Mouse (Mus musculus): ENCODE measurements around the gene Myl6b. TPM values are rescaled to one million over a fixed set of nuclear protein-coding genes. Genes with fewer than 3 reads are reported as not detected.
A peak's percentile ranks its signal among the peaks of the same experiment; 100 is the strongest.

Gene Myl6b
- total RNA-seq (2014; fragmentation: Nextera tagmentation) (11.4 and 13.1 TPM in 2 replicates), total RNA-seq (2017) (1.7 and 2.0 TPM in 2 replicates), polyA plus RNA-seq (2012) (14.7 and 17.4 TPM in 2 replicates)

- H3K4me1 ChIP-seq (ENCODE audit: insufficient read depth, low read depth, low read length) = peaks cover 71% of the 10 kb centered on the region
Measured at GRCm38 (mm10) chr10:128498590-128498989, at the start of gene Myl6b. TSS of gene Myl6b (minus strand) at chr10:128498685.

GRCm38 (mm10) chr10:128547361-128548032, 49.0 kb upstream of the Myl6b start, which contains the start of gene Zc3h10:
TSS of gene Zc3h10 (minus strand) at chr10:128547774.
- no peak for TF ChIP-seq CTCF (IDR thresholded peaks at IDR 0.05; ENCODE audit: low read depth, low read length)
- TF ChIP-seq POLR2AphosphoS5 (IDR thresholded peaks at IDR 0.05; ENCODE audit: insufficient replicate concordance, low read depth, low read length) = peak; percentile 88
- no peaks in the 10 kb centered on the region for H3K27me3 ChIP-seq (ENCODE audit: insufficient read depth, low read length)
- H3K36me3 ChIP-seq (replicated peaks) = peaks cover 43% of the 10 kb centered on the region
- no peaks in the 10 kb centered on the region for H3K9me3 ChIP-seq (replicated peaks)
- DNase-seq (ENCODE audit: low spot score) (peak; percentile 81), ATAC-seq (ENCODE audit: extremely low read depth, insufficient number of reproducible peaks, low FRiP score, poor library complexity, severe bottlenecking) (peak; percentile 79)
- H3K4me3 ChIP-seq (ENCODE audit: low read depth, low read length) = peak within 1 kb of the TSS; percentile 82
- peaks cover 52% of the 10 kb centered on the region for H3K4me1 ChIP-seq (ENCODE audit: insufficient read depth, low read depth, low read length)

More at GRCm38 (mm10) chr10:128498590-128498989, at the start of gene Myl6b:
- peaks cover 40% of the 10 kb centered on the region for H3K36me3 ChIP-seq (replicated peaks)
- peak within 1 kb of the TSS; percentile 72 for H3K4me3 ChIP-seq (ENCODE audit: low read depth, low read length)
- H3K27me3 ChIP-seq (ENCODE audit: insufficient read depth, low read length) = no peaks in the 10 kb centered on the region
- DNase-seq (ENCODE audit: low spot score) (peak; percentile 95), ATAC-seq (ENCODE audit: extremely low read depth, insufficient number of reproducible peaks, low FRiP score, poor library complexity, severe bottlenecking) (peak; percentile 90)
- no peaks in the 10 kb centered on the region for H3K9me3 ChIP-seq (replicated peaks)
- TF ChIP-seq CTCF (IDR thresholded peaks at IDR 0.05; ENCODE audit: low read depth, low read length) = no peak
- TF ChIP-seq GATA2 (IDR thresholded peaks at IDR 0.05; ENCODE audit: borderline replicate concordance, low read depth, low read length) = no peak
- TF ChIP-seq GATA1 (IDR thresholded peaks at IDR 0.05; ENCODE audit: borderline replicate concordance, low read length) = no peak
- no peak for TF ChIP-seq POLR2AphosphoS5 (IDR thresholded peaks at IDR 0.05; ENCODE audit: insufficient replicate concordance, low read depth, low read length)

- H3K36me3 ChIP-seq (replicated peaks) = peaks cover 50% of the 10 kb centered on the region
Measured at GRCm38 (mm10) chr10:128546787-128547186, 48.3 kb upstream of the Myl6b start.

GRCm38 (mm10) chr10:128546361-128546760, 47.9 kb upstream of the Myl6b start:
- DNase-seq (ENCODE audit: low spot score) (peak; percentile 63), ATAC-seq (ENCODE audit: extremely low read depth, insufficient number of reproducible peaks, low FRiP score, poor library complexity, severe bottlenecking) (no peak)
- no peaks in the 10 kb centered on the region for H3K27me3 ChIP-seq (ENCODE audit: insufficient read depth, low read length)
- peak overlapping the region; percentile 82 for H3K4me3 ChIP-seq (ENCODE audit: low read depth, low read length)
- no peak for TF ChIP-seq GATA2 (IDR thresholded peaks at IDR 0.05; ENCODE audit: borderline replicate concordance, low read depth, low read length)
- TF ChIP-seq TAL1 (conservative IDR thresholded peaks at IDR 0.05; ENCODE audit: low read depth, low read length) = no peak
- no peak for TF ChIP-seq POLR2AphosphoS5 (IDR thresholded peaks at IDR 0.05; ENCODE audit: insufficient replicate concordance, low read depth, low read length)
- no peak for TF ChIP-seq CTCF (IDR thresholded peaks at IDR 0.05; ENCODE audit: low read depth, low read length)
- TF ChIP-seq GATA1 (IDR thresholded peaks at IDR 0.05; ENCODE audit: borderline replicate concordance, low read length) = no peak
- no peaks in the 10 kb centered on the region for H3K9me3 ChIP-seq (replicated peaks)
- peaks cover 52% of the 10 kb centered on the region for H3K4me1 ChIP-seq (ENCODE audit: insufficient read depth, low read depth, low read length)
- peaks cover 52% of the 10 kb centered on the region for H3K36me3 ChIP-seq (replicated peaks)

More at GRCm38 (mm10) chr10:128546787-128547186, 48.3 kb upstream of the Myl6b start:
- peak overlapping the region; percentile 82 for H3K4me3 ChIP-seq (ENCODE audit: low read depth, low read length)
- ATAC-seq (ENCODE audit: extremely low read depth, insufficient number of reproducible peaks, low FRiP score, poor library complexity, severe bottlenecking) = no peak
- H3K27me3 ChIP-seq (ENCODE audit: insufficient read depth, low read length) = no peaks in the 10 kb centered on the region
- no peaks in the 10 kb centered on the region for H3K9me3 ChIP-seq (replicated peaks)
- DNase-seq (ENCODE audit: low spot score) = no peak
- TF ChIP-seq POLR2AphosphoS5 (IDR thresholded peaks at IDR 0.05; ENCODE audit: insufficient replicate concordance, low read depth, low read length) (no peak), CTCF (IDR thresholded peaks at IDR 0.05; ENCODE audit: low read depth, low read length) (no peak), GATA2 (IDR thresholded peaks at IDR 0.05; ENCODE audit: borderline replicate concordance, low read depth, low read length) (no peak), TAL1 (conservative IDR thresholded peaks at IDR 0.05; ENCODE audit: low read depth, low read length) (no peak), GATA1 (IDR thresholded peaks at IDR 0.05; ENCODE audit: borderline replicate concordance, low read length) (no peak)
- H3K4me1 ChIP-seq (ENCODE audit: insufficient read depth, low read depth, low read length) = peaks cover 52% of the 10 kb centered on the region

- Histone ChIP-seq H3K4me1 (ENCODE audit: insufficient read depth, low read depth, low read length) (peaks cover 52% of the 10 kb centered on the region), H3K9me3 (replicated peaks) (no peaks in the 10 kb centered on the region), H3K4me3 (ENCODE audit: low read depth, low read length) (no peak overlapping the region), H3K36me3 (replicated peaks) (peaks cover 58% of the 10 kb centered on the region), H3K27me3 (ENCODE audit: insufficient read depth, low read length) (no peaks in the 10 kb centered on the region)
- TF ChIP-seq GATA2 (IDR thresholded peaks at IDR 0.05; ENCODE audit: borderline replicate concordance, low read depth, low read length) (no peak), CTCF (IDR thresholded peaks at IDR 0.05; ENCODE audit: low read depth, low read length) (no peak), GATA1 (IDR thresholded peaks at IDR 0.05; ENCODE audit: borderline replicate concordance, low read length) (no peak), POLR2AphosphoS5 (IDR thresholded peaks at IDR 0.05; ENCODE audit: insufficient replicate concordance, low read depth, low read length) (no peak), TAL1 (conservative IDR thresholded peaks at IDR 0.05; ENCODE audit: low read depth, low read length) (no peak)
- ATAC-seq (ENCODE audit: extremely low read depth, insufficient number of reproducible peaks, low FRiP score, poor library complexity, severe bottlenecking) = no peak
- no peak for DNase-seq (ENCODE audit: low spot score)
Measured at GRCm38 (mm10) chr10:128545570-128545898, 47.0 kb upstream of the Myl6b start.

GRCm38 (mm10) chr10:128544674-128545569, 46.4 kb upstream of the Myl6b start:
- H3K9me3 ChIP-seq (replicated peaks) = no peaks in the 10 kb centered on the region
- DNase-seq (ENCODE audit: low spot score) (no peak), ATAC-seq (ENCODE audit: extremely low read depth, insufficient number of reproducible peaks, low FRiP score, poor library complexity, severe bottlenecking) (no peak)
- no peak overlapping the region; the same call in 1 of the 2 replicates for H3K4me3 ChIP-seq (ENCODE audit: low read depth, low read length)
- peaks cover 46% of the 10 kb centered on the region for H3K4me1 ChIP-seq (ENCODE audit: insufficient read depth, low read depth, low read length)
- no peak for TF ChIP-seq GATA1 (IDR thresholded peaks at IDR 0.05; ENCODE audit: borderline replicate concordance, low read length)
- TF ChIP-seq TAL1 (conservative IDR thresholded peaks at IDR 0.05; ENCODE audit: low read depth, low read length) = no peak
- no peaks in the 10 kb centered on the region for H3K27me3 ChIP-seq (ENCODE audit: insufficient read depth, low read length)
- H3K36me3 ChIP-seq (replicated peaks) = peaks cover 58% of the 10 kb centered on the region
